Mouse (Mus musculus) granulocyte monocyte progenitor cell, adult 5-6 weeks (primary cell): Measurements from ENCODE around the gene Snrnp25. TPM values are rescaled to one million over a fixed set of nuclear protein-coding genes. Genes with fewer than 3 reads are reported as not detected.

Experiments
- ATAC-seq: replicated peaks from 2 replicates; pipeline ENCODE4 v1.8.0; 2016; ENCODE audit warnings: mild to moderate bottlenecking, moderate TSS enrichment, inconsistent platforms; ENCODE audit not compliant: poor library complexity, severe bottlenecking
- total RNA-seq, 2 experiments: library from RNA; stranded (forward) in 1 of 2; stranded (reverse) in 1 of 2; fragments of 200-712, 200-1000 nt in 1 of 2; fragments of >200 nt in 1 of 2; fragmentation: Nextera tagmentation in 1 of 2; gene quantifications; 2 replicates each; pipeline ENCODE4 v1.2.3; 2014 to 2017

The Snrnp25 gene
- total RNA-seq (2014; fragmentation: Nextera tagmentation), result 50.3 and 58.3 TPM in 2 replicates
- 75.1 and 78.0 TPM in 2 replicates for total RNA-seq (2017)

GRCm38 (mm10) chr11:32205058-32205873 lies at the start of gene Snrnp25:
Gene Snrnp25 (plus strand): TSS chr11:32205415.
- ATAC-seq, result peak; percentile 97

DNA sequence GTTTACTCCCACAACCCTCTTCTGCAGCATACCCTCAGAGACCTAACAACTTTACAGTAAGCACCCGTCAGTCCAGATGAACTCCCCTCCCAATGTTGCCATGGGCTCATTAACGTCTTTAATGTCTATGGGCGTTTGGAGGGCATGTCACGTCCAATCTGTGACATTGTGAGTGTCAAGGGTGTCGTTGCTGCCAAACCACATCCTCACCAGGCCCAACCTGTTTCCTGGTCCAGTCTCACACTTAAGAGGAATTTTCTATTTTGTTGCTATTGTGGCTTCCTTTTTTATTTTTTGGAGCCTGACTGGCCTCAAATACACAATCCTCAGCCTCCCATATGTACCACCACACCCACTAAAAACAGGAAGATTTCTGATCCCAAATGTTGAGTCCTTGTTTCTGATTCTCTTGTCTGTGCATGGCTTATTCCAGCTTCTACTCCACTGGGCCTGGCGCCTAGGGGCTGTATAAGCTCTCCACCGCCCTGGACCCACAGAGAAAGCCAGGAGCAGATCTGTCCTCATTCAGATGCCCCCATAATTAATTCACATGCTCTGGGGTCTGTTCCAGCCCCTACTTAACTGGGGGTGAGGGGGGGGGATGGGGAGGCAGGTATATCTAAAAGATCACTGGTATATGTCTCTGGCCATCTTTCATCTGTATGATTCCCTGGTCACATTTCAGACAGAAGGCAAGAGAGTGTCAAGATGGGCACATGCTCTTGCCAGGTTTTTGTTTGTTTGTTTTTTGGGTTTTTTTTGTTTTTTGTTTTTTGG lies 48.2 kb upstream of the Snrnp25 start:
- peak; percentile 51; the same call in 1 of the 2 replicates for ATAC-seq

DNA sequence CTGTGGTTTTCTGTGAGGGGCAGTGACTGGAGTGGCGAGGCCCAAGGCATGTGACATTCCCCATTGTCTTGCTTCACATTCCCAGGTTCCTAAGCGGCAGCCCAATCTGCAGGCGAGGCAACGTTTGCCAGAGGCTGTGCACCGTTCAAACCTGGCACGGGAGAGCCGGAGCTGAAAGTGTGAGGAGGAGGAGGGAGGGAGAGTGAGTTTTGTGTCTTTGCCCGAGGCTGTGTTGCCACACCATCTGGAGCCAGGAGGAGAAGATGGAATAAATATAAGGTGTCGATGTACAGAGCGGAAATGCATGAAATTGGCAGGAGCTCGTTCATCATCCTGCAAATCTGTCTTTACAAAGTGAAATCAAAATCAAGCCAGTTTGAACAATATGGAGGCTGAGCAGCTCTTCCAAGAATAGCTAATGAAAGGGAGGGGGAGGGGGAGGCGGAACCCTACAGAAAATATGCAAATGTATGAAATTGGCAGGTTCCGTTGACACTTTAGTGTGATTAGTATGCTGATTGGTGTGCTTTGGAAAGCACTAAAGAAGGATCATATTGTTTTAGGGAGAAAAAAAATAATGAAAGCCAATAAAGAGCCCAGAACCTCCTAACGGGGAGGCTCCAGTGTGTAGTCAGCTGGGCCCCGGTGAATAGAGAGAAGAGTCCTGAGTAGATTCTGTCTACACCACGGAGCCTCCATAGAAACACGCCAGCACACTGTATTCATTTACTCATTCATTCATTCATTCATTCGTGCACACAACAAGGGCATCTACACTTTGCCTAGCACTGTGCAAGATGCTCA lies 47.2 kb upstream of the Snrnp25 start:
- no peak for ATAC-seq

DNA sequence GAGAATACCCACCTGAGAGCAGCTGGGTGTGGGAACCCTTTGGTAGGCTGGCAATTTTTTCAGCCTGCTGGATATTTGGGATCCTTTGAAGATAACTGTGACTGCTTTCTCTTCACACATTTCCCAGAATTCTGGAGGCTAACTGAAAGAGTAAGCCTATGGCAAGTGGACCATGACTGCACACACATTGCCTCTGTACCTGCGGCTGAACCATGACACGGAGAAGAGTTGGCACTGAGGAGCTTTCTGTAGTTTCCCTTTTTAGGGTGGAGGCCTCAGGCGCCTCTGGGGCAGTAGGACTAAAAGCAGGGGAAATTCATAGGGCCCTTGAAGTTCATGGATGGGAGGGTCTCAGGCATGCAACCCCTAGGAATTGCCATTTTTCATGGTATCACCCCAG lies 46.0 kb upstream of the Snrnp25 start:
- no peak for ATAC-seq

GRCm38 (mm10) chr11:32160341-32160740 lies 44.9 kb upstream of the Snrnp25 start:
- ATAC-seq, result no peak

DNA sequence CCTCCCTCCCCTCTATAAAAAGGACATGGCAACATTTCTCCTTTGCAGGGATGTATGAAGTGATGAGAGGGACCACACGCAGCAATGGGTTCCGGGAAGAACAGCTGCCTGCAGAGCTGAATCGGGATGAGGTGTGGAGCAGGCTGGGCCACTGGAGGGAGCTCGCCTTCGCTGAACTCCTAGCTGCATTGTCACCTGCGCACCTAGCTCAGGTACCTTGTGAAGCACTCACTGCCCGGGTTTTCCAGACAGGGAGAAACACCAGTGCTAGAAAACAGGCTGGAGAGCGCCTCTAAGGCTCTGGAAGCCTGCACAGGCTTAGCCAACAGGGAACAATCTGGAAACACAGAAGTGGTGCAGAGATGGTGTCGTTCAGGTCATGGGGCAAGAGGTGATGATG lies 43.7 kb upstream of the Snrnp25 start:
- ATAC-seq, result no peak

DNA sequence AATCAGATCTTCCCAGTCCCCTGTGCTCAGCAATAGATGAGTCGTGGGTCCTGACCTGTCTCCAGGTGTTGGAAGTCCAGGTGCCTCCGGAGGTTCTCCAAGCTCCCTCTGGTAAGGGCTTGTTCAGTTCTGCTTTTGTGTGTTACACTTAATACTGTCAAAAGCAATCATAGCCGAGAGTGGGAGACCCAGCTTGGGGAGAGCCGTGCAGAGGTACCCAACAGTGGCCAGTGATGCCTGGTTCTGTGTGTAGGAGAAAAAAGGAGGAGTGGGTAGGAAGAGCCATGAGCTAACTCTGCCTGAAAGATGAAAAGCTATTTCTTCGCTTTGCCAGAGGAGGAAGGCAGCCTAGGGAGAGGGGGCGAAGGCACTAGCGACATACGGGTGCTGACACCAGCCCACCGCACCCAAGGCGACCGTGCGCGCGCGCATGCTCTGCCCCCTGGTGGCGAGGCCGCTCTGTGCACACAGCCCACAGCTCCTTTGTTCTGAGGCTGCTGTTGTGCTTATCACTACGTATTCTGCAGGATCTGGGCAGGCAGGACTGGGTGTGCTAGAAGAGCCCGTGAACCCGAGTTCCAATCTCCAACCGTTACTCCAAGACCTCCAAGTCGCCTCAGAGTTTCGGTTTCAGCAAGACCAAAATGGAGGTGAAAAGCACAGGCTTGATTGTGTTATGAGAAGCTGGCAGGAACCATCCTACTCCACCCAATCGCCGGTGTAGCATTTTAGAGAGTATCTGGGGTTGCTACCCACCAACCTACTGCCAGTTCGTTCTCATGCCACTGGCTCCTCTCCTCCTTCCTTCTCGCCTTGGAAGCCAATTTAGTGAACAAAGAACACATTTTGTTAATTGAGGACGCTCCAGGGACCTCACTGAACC lies 43.1 kb upstream of the Snrnp25 start:
- ATAC-seq, result peak; percentile 98

GRCm38 (mm10) chr11:32166683-32167082 lies 38.5 kb upstream of the Snrnp25 start:
- ATAC-seq, result no peak

DNA sequence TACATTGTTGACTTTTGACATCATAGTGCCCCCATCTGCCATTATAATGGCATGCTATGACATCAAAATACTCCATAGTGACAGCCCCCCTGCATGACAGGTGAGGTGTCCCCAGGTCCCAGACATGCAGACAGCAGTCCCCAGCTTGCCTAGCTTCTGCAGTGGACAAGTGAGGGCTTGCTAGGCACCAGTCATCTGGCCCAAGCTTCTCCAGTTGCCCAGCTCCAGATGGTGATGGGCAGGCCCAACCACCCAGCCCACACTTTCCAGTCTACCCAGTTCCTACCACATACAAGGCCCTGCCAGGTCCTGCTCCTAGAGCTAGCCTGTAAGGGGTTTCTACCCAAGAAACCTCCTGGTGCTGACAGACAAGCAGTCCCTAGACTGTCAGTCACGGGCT lies 26.7 kb upstream of the Snrnp25 start:
- ATAC-seq, result no peak

DNA sequence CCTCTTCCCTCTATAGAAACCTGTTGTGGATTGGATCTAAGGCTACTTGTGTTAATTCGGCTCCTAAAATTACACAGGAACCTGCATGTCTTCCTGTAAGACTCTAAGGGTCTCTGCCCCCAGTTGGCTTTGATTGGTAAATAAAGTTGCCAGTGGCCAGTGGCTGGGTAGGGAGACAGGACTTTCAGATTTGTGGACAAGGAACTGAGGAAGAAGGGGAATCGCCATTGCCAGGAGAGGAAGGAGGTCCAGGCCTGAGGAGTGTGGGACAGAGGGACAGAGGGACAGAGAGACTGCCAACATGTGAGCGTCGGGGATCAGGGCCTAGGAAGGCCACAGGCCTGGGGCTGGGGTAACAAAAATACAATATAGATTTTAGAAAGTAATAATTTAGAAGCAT lies 24.0 kb upstream of the Snrnp25 start:
- ATAC-seq, result no peak

DNA sequence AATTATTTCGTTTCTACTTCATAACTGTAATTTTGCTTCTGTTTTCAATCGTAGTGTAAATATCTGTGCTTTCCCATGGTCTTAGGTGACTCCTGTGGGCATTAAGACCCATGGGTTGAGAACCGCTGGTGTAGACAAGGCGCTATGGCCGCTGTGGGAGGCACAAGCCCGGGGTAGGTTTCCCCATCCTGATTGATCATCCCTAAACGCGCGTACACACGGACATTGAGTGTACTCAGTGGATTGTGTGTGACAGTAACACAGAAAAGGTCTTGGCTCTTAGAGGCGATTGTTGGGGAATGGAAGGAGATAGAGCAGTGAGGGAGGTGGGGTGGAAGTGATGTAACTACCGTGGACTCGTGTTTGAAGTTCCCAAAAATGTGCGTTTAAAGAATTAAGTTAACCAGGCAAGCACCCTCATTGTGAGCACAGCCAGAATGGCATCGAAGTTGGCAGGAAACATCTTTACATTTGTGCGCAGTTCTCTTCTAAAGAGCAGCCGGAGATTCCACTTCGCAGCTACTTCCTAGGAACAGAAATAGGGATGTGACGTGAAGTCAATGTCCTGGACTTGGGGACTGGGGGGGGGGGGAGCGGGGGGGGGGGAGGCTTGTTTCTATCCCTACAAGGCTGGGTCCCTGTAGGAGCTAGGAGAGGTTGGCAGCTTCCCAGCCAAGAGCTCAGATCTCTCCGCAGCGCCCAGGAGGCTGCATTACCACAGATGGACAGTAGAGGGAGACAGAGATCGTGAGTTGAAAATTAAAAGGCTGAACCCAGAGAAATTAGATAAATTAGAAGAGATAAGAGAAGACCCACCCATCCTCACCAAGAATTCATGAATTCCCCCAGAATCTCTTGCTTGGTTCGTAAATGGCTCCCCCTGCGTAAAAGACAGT lies 23.0 kb upstream of the Snrnp25 start:
- ATAC-seq, result peak; percentile 96

- ATAC-seq, result no peak
Observed at GRCm38 (mm10) chr11:32184469-32184868, 20.7 kb upstream of the Snrnp25 start.

DNA sequence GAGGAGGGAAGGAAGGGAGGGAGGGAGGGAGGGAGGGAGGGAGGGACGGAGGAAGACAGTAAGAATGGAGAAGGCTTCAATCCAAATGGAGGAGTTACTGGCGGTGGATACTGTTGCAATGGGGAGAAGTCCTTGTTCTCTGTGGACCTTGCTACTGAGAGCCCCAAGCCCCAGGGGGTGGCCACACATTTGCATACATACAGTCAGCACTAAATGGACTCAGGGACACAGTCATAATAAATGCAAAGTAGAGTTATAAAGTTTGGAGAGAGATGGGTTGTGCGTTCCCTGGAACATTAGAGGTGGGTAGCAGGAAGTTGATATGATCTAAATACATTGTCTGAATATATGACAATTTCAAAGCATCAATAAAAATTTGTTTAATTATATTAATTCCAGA lies 19.2 kb upstream of the Snrnp25 start:
- ATAC-seq, result no peak

GRCm38 (mm10) chr11:32187256-32187655 lies 18.0 kb upstream of the Snrnp25 start:
- ATAC-seq, result no peak

GRCm38 (mm10) chr11:32188881-32189280 lies 16.3 kb upstream of the Snrnp25 start:
- ATAC-seq, result no peak

GRCm38 (mm10) chr11:32189434-32189833 lies 15.8 kb upstream of the Snrnp25 start:
- no peak for ATAC-seq

- no peak for ATAC-seq
Observed at GRCm38 (mm10) chr11:32190119-32190518, 15.1 kb upstream of the Snrnp25 start.

- no peak for ATAC-seq
Observed at GRCm38 (mm10) chr11:32190603-32191110, 14.6 kb upstream of the Snrnp25 start.
